Mouse (Mus musculus) limb, embryonic 12.5 days (tissue): Measurements from ENCODE around the gene Guca2b. TPM values are rescaled to one million over a fixed set of nuclear protein-coding genes. Genes with fewer than 3 reads are reported as not detected.

ENCODE experiments used
- ATAC-seq: fragments of 200-750 bp; cut with Nextera tagmentation; 2 replicates; pipeline ENCODE4 v1.8.0; 2017; ENCODE audit warnings: low read depth, moderate TSS enrichment; ENCODE audit not compliant: insufficient number of reproducible peaks, insufficient read depth, low FRiP score, low TSS enrichment
- H3K27ac ChIP-seq: fragments of 300-500 bp; sonication (generic); 2 replicates; pipeline ENCODE4 v1.5.1; 2016; ENCODE audit warnings: mild to moderate bottlenecking, moderate library complexity
- H3K27me3 ChIP-seq: fragments of 300-500 bp; sonication (generic); 2 replicates; pipeline ENCODE4 v1.6.1; 2016; ENCODE audit warnings: mild to moderate bottlenecking, moderate library complexity
- H3K36me3 ChIP-seq: fragments of 300-500 bp; sonication (generic); 2 replicates; pipeline ENCODE4 v1.6.1; 2016; ENCODE audit warnings: mild to moderate bottlenecking, moderate library complexity
- H3K4me1 ChIP-seq: fragments of 300-500 bp; sonication (generic); replicated peaks from 2 replicates; pipeline ENCODE4 v1.6.1; 2016
- H3K4me2 ChIP-seq: fragments of 300-500 bp; sonication (generic); 2 replicates; pipeline ENCODE4 v1.6.1; 2016; ENCODE audit warnings: mild to moderate bottlenecking, moderate library complexity
- H3K4me3 ChIP-seq: fragments of 300-500 bp; sonication (generic); replicated peaks from 2 replicates; pipeline ENCODE4 v1.5.1; 2016; ENCODE audit warnings: mild to moderate bottlenecking
- H3K9ac ChIP-seq: fragments of 300-500 bp; sonication (generic); replicated peaks from 2 replicates; pipeline ENCODE4 v1.6.1; 2016; ENCODE audit warnings: mild to moderate bottlenecking, moderate library complexity
- H3K9me3 ChIP-seq: fragments of 300-500 bp; sonication (generic); 2 replicates; pipeline ENCODE4 v1.6.1; 2016; ENCODE audit warnings: mild to moderate bottlenecking, moderate library complexity
- WGBS: fragments of 180-500 bp; shearing (Covaris S2); methylation state at CpG from one replicate; pipeline ENCODE4 v1.1.7; 2016; 5-methylcytosine and 5-hydroxymethylcytosine counted together
- polyA plus RNA-seq: library from polyadenylated mRNA; unstranded; fragments of >200 nt; fragmentation: Nextera tagmentation; extraction: Ambion mirVana; gene quantifications from 2 replicates; pipeline ENCODE4 v1.2.1, GENCODE M21; 2016

Guca2b gene
- polyA plus RNA-seq, 1 experiment from 2014 or later = not detected

GRCm38 (mm10) chr4:119669356-119670209, 10.8 kb upstream of the Guca2b start:
- no peaks in the 10 kb centered on the region for H3K36me3 ChIP-seq
- no peak overlapping the region for H3K27ac ChIP-seq
- no peaks in the 10 kb centered on the region for H3K9me3 ChIP-seq
- H3K4me2 ChIP-seq = no peak overlapping the region
- H3K9ac ChIP-seq = no peak overlapping the region
- H3K4me3 ChIP-seq = no peak overlapping the region
- no peaks in the 10 kb centered on the region for H3K4me1 ChIP-seq
- WGBS = 73% methylated on average over 10 of the region's 10 CpGs
- no peaks in the 10 kb centered on the region for H3K27me3 ChIP-seq
- no peak for ATAC-seq

- Histone ChIP-seq H3K27ac (no peak overlapping the region), H3K4me3 (no peak overlapping the region), H3K27me3 (no peaks in the 10 kb centered on the region), H3K4me1 (no peaks in the 10 kb centered on the region), H3K9ac (no peak overlapping the region), H3K9me3 (no peaks in the 10 kb centered on the region), H3K4me2 (no peak overlapping the region), H3K36me3 (no peaks in the 10 kb centered on the region)
- 78% methylated on average over 4 of the region's 4 CpGs for WGBS
- no peak for ATAC-seq
Measured at GRCm38 (mm10) chr4:119668596-119668995, 9.8 kb upstream of the Guca2b start.

- no peaks in the 10 kb centered on the region for H3K27me3 ChIP-seq
- H3K9ac ChIP-seq = no peak overlapping the region
- H3K4me2 ChIP-seq = no peak overlapping the region
- H3K4me1 ChIP-seq = no peaks in the 10 kb centered on the region
- ATAC-seq = no peak
- H3K36me3 ChIP-seq = no peaks in the 10 kb centered on the region
- H3K4me3 ChIP-seq = no peak overlapping the region
- no peak overlapping the region for H3K27ac ChIP-seq
- WGBS = 87% methylated on average over 3 of the region's 3 CpGs
- H3K9me3 ChIP-seq = no peaks in the 10 kb centered on the region
Measured at GRCm38 (mm10) chr4:119668185-119668584, 9.4 kb upstream of the Guca2b start.

GRCm38 (mm10) chr4:119667454-119667853, 8.7 kb upstream of the Guca2b start:
- ATAC-seq = no peak
- H3K9me3 ChIP-seq = no peaks in the 10 kb centered on the region
- no peaks in the 10 kb centered on the region for H3K36me3 ChIP-seq
- no peak overlapping the region for H3K27ac ChIP-seq
- no peak overlapping the region for H3K4me3 ChIP-seq
- no peaks in the 10 kb centered on the region for H3K4me1 ChIP-seq
- H3K27me3 ChIP-seq = no peaks in the 10 kb centered on the region
- H3K9ac ChIP-seq = no peak overlapping the region
- no peak overlapping the region for H3K4me2 ChIP-seq
- 26% methylated on average over 5 of the region's 5 CpGs for WGBS

DNA sequence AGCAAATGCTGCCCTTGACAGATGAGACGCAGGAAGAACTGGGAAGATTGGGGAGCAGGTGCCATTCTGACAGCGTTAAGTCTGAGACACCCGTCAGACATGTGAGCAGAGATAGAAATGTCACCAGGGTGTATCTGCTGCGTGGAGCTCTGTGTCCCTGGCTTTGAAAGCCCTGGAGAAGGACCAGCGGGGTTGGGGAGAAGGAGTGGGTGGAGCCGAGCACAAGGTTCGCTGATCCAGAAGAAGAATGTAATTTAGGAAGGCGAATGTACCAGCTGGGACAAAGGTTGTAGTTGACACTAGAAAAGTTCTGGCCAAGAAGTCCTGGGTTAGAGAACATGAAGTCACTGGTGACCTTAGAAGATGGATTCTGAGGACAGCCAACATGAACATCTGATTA, 7.4 kb upstream of the Guca2b start:
- H3K27ac ChIP-seq = no peak overlapping the region
- H3K4me3 ChIP-seq = no peak overlapping the region
- H3K9ac ChIP-seq = no peak overlapping the region
- no peaks in the 10 kb centered on the region for H3K4me1 ChIP-seq
- 61% methylated on average over 8 of the region's 8 CpGs for WGBS
- no peak for ATAC-seq
- H3K4me2 ChIP-seq = no peak overlapping the region
- no peaks in the 10 kb centered on the region for H3K9me3 ChIP-seq
- H3K27me3 ChIP-seq = no peaks in the 10 kb centered on the region
- no peaks in the 10 kb centered on the region for H3K36me3 ChIP-seq

- H3K27me3 ChIP-seq = no peaks in the 10 kb centered on the region
- no peak overlapping the region for H3K27ac ChIP-seq
- no peaks in the 10 kb centered on the region for H3K4me1 ChIP-seq
- H3K9ac ChIP-seq = no peak overlapping the region
- no peak overlapping the region for H3K4me3 ChIP-seq
- no peak overlapping the region for H3K4me2 ChIP-seq
- no peak for ATAC-seq
- 97% methylated on average over 2 of the region's 2 CpGs for WGBS
- H3K36me3 ChIP-seq = no peaks in the 10 kb centered on the region
- H3K9me3 ChIP-seq = no peaks in the 10 kb centered on the region
Measured at GRCm38 (mm10) chr4:119665166-119665565, 6.4 kb upstream of the Guca2b start.

DNA sequence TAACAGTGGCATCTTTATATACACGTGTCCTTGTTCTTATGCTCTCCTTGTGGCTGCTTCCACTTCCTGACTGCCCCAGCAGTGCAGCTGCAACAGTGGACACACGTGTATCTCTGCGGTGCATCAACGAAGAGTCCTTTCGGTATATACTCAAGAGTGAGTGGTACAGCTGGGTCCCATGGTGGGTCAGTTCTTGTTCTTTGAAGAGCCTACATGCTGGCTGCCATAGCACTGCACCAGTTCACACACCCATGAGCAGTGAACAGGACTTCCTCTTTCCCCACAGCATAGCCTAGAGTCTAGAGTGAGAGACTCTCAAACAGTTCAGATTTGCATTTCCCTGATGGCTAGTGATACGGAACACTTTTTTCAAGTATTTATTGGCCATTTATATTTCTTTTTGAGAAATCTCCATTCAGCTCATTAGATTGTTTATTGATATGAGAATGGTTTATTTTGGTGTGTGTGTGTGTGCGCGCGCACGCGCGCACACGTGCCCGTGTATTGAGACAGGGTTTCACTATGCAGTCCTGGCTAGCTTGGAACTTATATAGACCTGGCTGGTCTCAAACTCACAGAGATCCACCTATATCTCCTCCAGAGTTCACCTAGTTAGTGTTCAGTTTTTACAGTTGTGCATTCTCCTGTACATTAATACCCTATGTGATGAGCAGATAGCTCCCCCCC, 4.8 kb upstream of the Guca2b start:
- Histone ChIP-seq H3K4me3 (no peak overlapping the region), H3K4me2 (no peak overlapping the region), H3K36me3 (no peaks in the 10 kb centered on the region), H3K27me3 (peaks cover 4% of the 10 kb centered on the region; the same call in 1 of the 2 replicates), H3K9me3 (no peaks in the 10 kb centered on the region), H3K27ac (no peak overlapping the region), H3K9ac (no peak overlapping the region), H3K4me1 (no peaks in the 10 kb centered on the region)
- 91% methylated on average over 14 of the region's 14 CpGs for WGBS
- no peak for ATAC-seq

- 85% methylated on average over 7 of the region's 7 CpGs for WGBS
- Histone ChIP-seq H3K27me3 (peaks cover 4% of the 10 kb centered on the region; the same call in 1 of the 2 replicates), H3K4me1 (no peaks in the 10 kb centered on the region), H3K9ac (no peak overlapping the region), H3K9me3 (no peaks in the 10 kb centered on the region), H3K4me2 (no peak overlapping the region), H3K36me3 (no peaks in the 10 kb centered on the region), H3K4me3 (no peak overlapping the region), H3K27ac (no peak overlapping the region)
- no peak for ATAC-seq
Measured at GRCm38 (mm10) chr4:119662976-119663375, 4.2 kb upstream of the Guca2b start.

DNA sequence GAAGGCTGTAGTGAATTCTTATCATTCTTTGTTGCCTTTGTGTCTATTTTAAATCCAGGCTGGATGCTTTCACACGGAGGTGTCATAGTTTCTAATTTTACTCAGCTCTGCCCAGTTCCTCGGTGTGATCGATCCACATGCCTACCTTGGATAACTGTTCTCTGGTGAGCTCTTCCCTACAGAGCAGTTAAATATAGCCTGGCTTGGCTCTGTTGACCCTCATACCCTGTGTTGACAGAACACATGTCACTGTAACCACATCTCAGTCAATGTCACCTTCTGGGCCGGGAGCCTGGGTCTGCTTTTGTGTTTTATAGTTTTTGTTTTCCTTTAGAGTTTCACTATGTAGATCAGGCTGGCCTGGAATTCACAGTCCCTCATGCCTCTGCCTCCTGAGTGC, 3.4 kb upstream of the Guca2b start:
- H3K4me3 ChIP-seq = no peak overlapping the region

GRCm38 (mm10) chr4:119660007-119660406, 1.3 kb upstream of the Guca2b start:
- H3K9me3 ChIP-seq = no peaks in the 10 kb centered on the region
- no peak for ATAC-seq
- H3K4me1 ChIP-seq = no peaks in the 10 kb centered on the region
- H3K9ac ChIP-seq = no peak overlapping the region
- no peaks in the 10 kb centered on the region for H3K36me3 ChIP-seq
- peaks cover 7% of the 10 kb centered on the region for H3K27me3 ChIP-seq
- no peak overlapping the region for H3K27ac ChIP-seq
- H3K4me2 ChIP-seq = no peak overlapping the region
- 83% methylated on average over 8 of the region's 8 CpGs for WGBS
- no peak overlapping the region for H3K4me3 ChIP-seq

More for the DNA sequence above, 3.4 kb upstream of the Guca2b start:
- Histone ChIP-seq H3K9me3 (no peaks in the 10 kb centered on the region), H3K9ac (no peak overlapping the region), H3K36me3 (no peaks in the 10 kb centered on the region), H3K4me1 (no peaks in the 10 kb centered on the region), H3K4me2 (no peak overlapping the region), H3K27me3 (peaks cover 4% of the 10 kb centered on the region; the same call in 1 of the 2 replicates), H3K27ac (no peak overlapping the region)
- 76% methylated on average over 4 of the region's 4 CpGs for WGBS
- ATAC-seq = no peak

GRCm38 (mm10) chr4:119658246-119658645, 508 bp downstream of the Guca2b start:
- H3K27ac ChIP-seq = no peak overlapping the region
- peaks cover 7% of the 10 kb centered on the region for H3K27me3 ChIP-seq
- 67% methylated on average over 2 of the region's 2 CpGs for WGBS
- no peak overlapping the region for H3K4me2 ChIP-seq
- no peak for ATAC-seq
- H3K36me3 ChIP-seq = no peaks in the 10 kb centered on the region
- H3K9me3 ChIP-seq = peaks cover 4% of the 10 kb centered on the region; the same call in 1 of the 2 replicates
- H3K9ac ChIP-seq = no peak overlapping the region
- H3K4me1 ChIP-seq = no peaks in the 10 kb centered on the region
- no peak overlapping the region for H3K4me3 ChIP-seq
